Mouse (Mus musculus) lung, postnatal 0 days (tissue): ENCODE results near the gene Vmn1r192.

Experiments
- CTCF ChIP-seq: IDR thresholded peaks from 2 replicates; pipeline ENCODE4 v1.5.1; 2016; ENCODE audit warnings: antibody characterized with exemption, mild to moderate bottlenecking
- EP300 ChIP-seq: IDR thresholded peaks from 2 replicates; pipeline ENCODE4 v1.6.1; 2016; ENCODE audit warnings: antibody characterized with exemption, mild to moderate bottlenecking, control low read depth

- no peak for TF ChIP-seq CTCF
- no peak for TF ChIP-seq EP300
These were observed at the start of gene Vmn1r192 for GRCm38 (mm10) chr13:22191041-22191440.
